Mouse (Mus musculus) splenic B cell, adult 2 months (primary cell): Measurements from ENCODE around the gene Nrip3.

Source experiments
- DNase-seq: peaks from one replicate; pipeline ENCODE4 v3.0.0-alpha.2; 2011; ENCODE audit warnings: low read depth, low spot score
- H3K27me3 ChIP-seq: 2 replicates; pipeline ENCODE4 v1.6.1; 2012; ENCODE audit warnings: mild to moderate bottlenecking, low read length, moderate library complexity, mixed read lengths; ENCODE audit not compliant: control insufficient read depth, poor library complexity, insufficient read depth, severe bottlenecking
- H3K36me3 ChIP-seq: 2 replicates; pipeline ENCODE4 v1.6.1; 2012; ENCODE audit warnings: mild to moderate bottlenecking, low read length, moderate library complexity, mixed read lengths; ENCODE audit not compliant: control insufficient read depth, poor library complexity, insufficient read depth, severe bottlenecking

Nrip3 gene

GRCm38 (mm10) chr7:109792759-109793158, 10.9 kb upstream of the Nrip3 start:
- no peaks in the 10 kb centered on the region for H3K36me3 ChIP-seq
- no peaks in the 10 kb centered on the region for H3K27me3 ChIP-seq
- DNase-seq = peak; percentile 79

- Histone ChIP-seq H3K36me3 (no peaks in the 10 kb centered on the region), H3K27me3 (no peaks in the 10 kb centered on the region)
- no peak for DNase-seq
These were observed 9.0 kb upstream of the Nrip3 start for GRCm38 (mm10) chr7:109790818-109791217.

- H3K36me3 ChIP-seq = no peaks in the 10 kb centered on the region
- DNase-seq = no peak
- H3K27me3 ChIP-seq = no peaks in the 10 kb centered on the region
These were observed 6.0 kb upstream of the Nrip3 start for GRCm38 (mm10) chr7:109787860-109788259.

GRCm38 (mm10) chr7:109783281-109783680, 1.5 kb upstream of the Nrip3 start:
- DNase-seq = no peak
- peaks cover 3% of the 10 kb centered on the region; the same call in 1 of the 2 replicates for H3K27me3 ChIP-seq
- no peaks in the 10 kb centered on the region for H3K36me3 ChIP-seq

GRCm38 (mm10) chr7:109781087-109781469, 747 bp downstream of the Nrip3 start:
- H3K27me3 ChIP-seq = peaks cover 3% of the 10 kb centered on the region; the same call in 1 of the 2 replicates
- no peaks in the 10 kb centered on the region for H3K36me3 ChIP-seq
- no peak for DNase-seq

GRCm38 (mm10) chr7:109772251-109772650, 9.6 kb downstream of the Nrip3 start:
- H3K27me3 ChIP-seq = no peaks in the 10 kb centered on the region
- DNase-seq = no peak
- no peaks in the 10 kb centered on the region for H3K36me3 ChIP-seq

GRCm38 (mm10) chr7:109768699-109769383, 13.0 kb downstream of the Nrip3 start:
- DNase-seq = no peak
- Histone ChIP-seq H3K36me3 (no peaks in the 10 kb centered on the region), H3K27me3 (no peaks in the 10 kb centered on the region)

GRCm38 (mm10) chr7:109767575-109768350, 14.1 kb downstream of the Nrip3 start:
- H3K27me3 ChIP-seq = no peaks in the 10 kb centered on the region
- DNase-seq = no peak
- no peaks in the 10 kb centered on the region for H3K36me3 ChIP-seq

- Histone ChIP-seq H3K36me3 (no peaks in the 10 kb centered on the region), H3K27me3 (no peaks in the 10 kb centered on the region)
- no peak for DNase-seq
These were observed 17.8 kb downstream of the Nrip3 start for GRCm38 (mm10) chr7:109764009-109764408.

GRCm38 (mm10) chr7:109756291-109756690, 25.5 kb downstream of the Nrip3 start:
- H3K27me3 ChIP-seq = no peaks in the 10 kb centered on the region

GRCm38 (mm10) chr7:109754034-109754433, 27.8 kb downstream of the Nrip3 start:
- Histone ChIP-seq H3K36me3 (0 out of 2 replicates have a peak, but pooled peaks cover under 1% of the 10 kb centered on the region), H3K27me3 (no peaks in the 10 kb centered on the region)
- DNase-seq = no peak

More at GRCm38 (mm10) chr7:109756291-109756690, 25.5 kb downstream of the Nrip3 start:
- H3K36me3 ChIP-seq = no peaks in the 10 kb centered on the region
- no peak for DNase-seq

- peak; percentile 75 for DNase-seq
- Histone ChIP-seq H3K27me3 (no peaks in the 10 kb centered on the region), H3K36me3 (peaks cover 5% of the 10 kb centered on the region; the same call in 1 of the 2 replicates)
These were observed 29.6 kb downstream of the Nrip3 start, which contains the start of gene Tmem9b for GRCm38 (mm10) chr7:109752008-109752925. Tmem9b (minus strand) TSS chr7:109752875.

- H3K36me3 ChIP-seq = peaks cover 6% of the 10 kb centered on the region
- no peaks in the 10 kb centered on the region for H3K27me3 ChIP-seq
- no peak for DNase-seq
These were observed 30.3 kb downstream of the Nrip3 start for GRCm38 (mm10) chr7:109751427-109752007.

- no peaks in the 10 kb centered on the region for H3K27me3 ChIP-seq
- peaks cover 23% of the 10 kb centered on the region for H3K36me3 ChIP-seq
- no peak for DNase-seq
These were observed 34.1 kb downstream of the Nrip3 start for GRCm38 (mm10) chr7:109747747-109748146.
